Mouse (Mus musculus) brain, embryonic 14.5 days (tissue): ENCODE measurements around the gene Wdr60.

ENCODE experiments used
- CTCF ChIP-seq: fragments of 200-500 bp; IDR thresholded peaks from 2 replicates; pipeline ENCODE4 v1.5.1; 2012; ENCODE audit warnings: inconsistent platforms, mild to moderate bottlenecking, moderate library complexity, borderline replicate concordance; ENCODE audit not compliant: insufficient read depth, insufficient read length; ENCODE audit errors: extremely low read depth
- POLR2A ChIP-seq: fragments of 200-500 bp; IDR thresholded peaks from 2 replicates; pipeline ENCODE4 v1.6.1; 2012; ENCODE audit warnings: mild to moderate bottlenecking, inconsistent platforms, borderline replicate concordance; ENCODE audit not compliant: poor library complexity, insufficient read depth, insufficient read length, severe bottlenecking; ENCODE audit errors: extremely low read depth

- TF ChIP-seq CTCF (no peak), POLR2A (no peak)
Observed at GRCm38 (mm10) chr12:116306042-116306441, 43.2 kb upstream of the Wdr60 start.
